Mouse (Mus musculus): ENCODE measurements around the gene Lin7a. TPM values are rescaled to one million over a fixed set of nuclear protein-coding genes. Genes with fewer than 3 reads are reported as not detected.
"Not testable (repeated sequence)": the region's sequence is repeated elsewhere in the genome, so short reads cannot be mapped to it uniquely, and the experiment has no call there.

The Lin7a gene
- polyA plus RNA-seq, 1 experiment from 2014 or later, result 25.9 TPM

DNA sequence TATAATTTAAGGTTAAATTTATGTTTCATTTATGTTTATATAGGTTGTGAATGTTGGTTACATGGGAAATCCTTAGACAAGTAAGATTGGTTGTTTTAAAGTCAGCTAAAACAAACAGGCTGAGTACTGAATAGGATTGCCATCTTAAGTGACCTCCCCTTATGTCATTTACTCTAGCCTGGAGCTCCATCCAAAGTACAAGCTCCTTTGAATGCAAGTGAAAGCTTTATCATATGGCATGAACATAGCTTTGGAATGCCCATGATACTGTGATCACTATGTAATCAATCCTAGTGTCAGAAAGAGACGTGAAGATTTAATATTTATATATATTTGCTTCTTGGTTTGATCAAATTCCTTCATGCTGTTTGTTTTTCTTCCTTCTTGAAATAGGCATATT lies 31.0 kb upstream of the Lin7a start:
- Histone ChIP-seq H3K27ac (ENCODE audit: low read depth, low read length) (no peak overlapping the region), H3K4me3 (ENCODE audit: low read depth, low read length) (no peak overlapping the region), H3K4me2 (replicated peaks; ENCODE audit: low read depth, low read length) (no peak overlapping the region), H3K27me3 (ENCODE audit: control insufficient read depth, insufficient read depth, low read length) (no peaks in the 10 kb centered on the region), H3K9ac (ENCODE audit: low read depth, low read length) (no peak overlapping the region), H3K9me3 (ENCODE audit: control insufficient read depth, low read length) (no peaks in the 10 kb centered on the region), H3K36me3 (ENCODE audit: control insufficient read depth, insufficient read depth, low read length) (no peaks in the 10 kb centered on the region), H3K4me1 (replicated peaks; ENCODE audit: control insufficient read depth, insufficient read depth, low read length) (no peaks in the 10 kb centered on the region)
- DNase-seq (ENCODE audit: low spot score) (no peak), ATAC-seq (ENCODE audit: low FRiP score) (no peak)
- 80% methylated on average over 1 of the region's 1 CpGs for WGBS

DNA sequence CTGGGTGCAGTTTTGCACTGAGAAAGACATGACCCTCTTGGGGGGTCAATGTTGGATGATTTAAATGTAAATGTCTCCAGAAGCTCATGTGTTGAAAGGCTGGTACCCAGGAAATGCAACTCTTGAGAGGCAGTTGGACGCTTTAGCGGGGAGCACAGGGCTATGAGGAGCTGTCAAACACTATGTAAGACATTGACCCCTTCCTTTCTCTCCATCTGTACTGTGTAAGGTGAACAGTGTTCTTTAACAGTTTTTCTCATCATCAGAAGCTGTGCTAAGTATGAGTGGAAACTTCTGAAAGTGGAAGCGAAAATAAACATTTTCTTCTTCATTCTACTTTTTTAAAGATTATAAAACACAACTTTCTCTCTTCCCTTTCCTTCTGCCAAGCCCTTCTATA lies 30.5 kb upstream of the Lin7a start:
- 88% methylated on average over 3 of the region's 3 CpGs for WGBS
- no peaks in the 10 kb centered on the region for H3K9me3 ChIP-seq (ENCODE audit: control insufficient read depth, low read length)
- ATAC-seq (ENCODE audit: low FRiP score), result no peak
- no peak overlapping the region for H3K9ac ChIP-seq (ENCODE audit: low read depth, low read length)
- DNase-seq (ENCODE audit: low spot score), result no peak
- H3K4me3 ChIP-seq (ENCODE audit: low read depth, low read length), result no peak overlapping the region
- H3K4me1 ChIP-seq (replicated peaks; ENCODE audit: control insufficient read depth, insufficient read depth, low read length), result no peaks in the 10 kb centered on the region
- no peaks in the 10 kb centered on the region for H3K36me3 ChIP-seq (ENCODE audit: control insufficient read depth, insufficient read depth, low read length)
- H3K4me2 ChIP-seq (replicated peaks; ENCODE audit: low read depth, low read length), result no peak overlapping the region
- H3K27ac ChIP-seq (ENCODE audit: low read depth, low read length), result no peak overlapping the region
- H3K27me3 ChIP-seq (ENCODE audit: control insufficient read depth, insufficient read depth, low read length), result no peaks in the 10 kb centered on the region

DNA sequence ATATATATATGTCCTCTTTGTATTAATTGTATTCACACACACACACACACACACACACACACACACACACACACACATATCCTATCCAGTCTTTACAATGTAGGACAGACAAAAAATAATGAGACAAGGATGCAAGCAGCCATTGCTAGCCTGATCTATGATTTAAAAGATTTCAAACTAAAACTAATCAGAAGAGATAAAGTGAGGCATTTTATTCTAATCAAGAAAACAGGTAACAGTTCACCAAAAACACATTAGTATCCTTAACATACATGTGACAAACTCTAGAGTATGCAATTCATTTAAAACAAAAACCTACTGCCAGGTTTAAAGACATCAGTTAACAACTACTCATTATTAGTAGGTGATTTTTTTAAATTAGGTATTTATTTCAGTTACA lies 30.1 kb upstream of the Lin7a start:
- no peak overlapping the region for H3K4me2 ChIP-seq (replicated peaks; ENCODE audit: low read depth, low read length)
- DNase-seq (ENCODE audit: low spot score) (no peak), ATAC-seq (ENCODE audit: low FRiP score) (no peak)
- no peak overlapping the region for H3K4me3 ChIP-seq (ENCODE audit: low read depth, low read length)
- H3K36me3 ChIP-seq (ENCODE audit: control insufficient read depth, insufficient read depth, low read length), result no peaks in the 10 kb centered on the region
- no peaks in the 10 kb centered on the region for H3K9me3 ChIP-seq (ENCODE audit: control insufficient read depth, low read length)
- H3K9ac ChIP-seq (ENCODE audit: low read depth, low read length), result no peak overlapping the region
- no peaks in the 10 kb centered on the region for H3K27me3 ChIP-seq (ENCODE audit: control insufficient read depth, insufficient read depth, low read length)
- no peak overlapping the region for H3K27ac ChIP-seq (ENCODE audit: low read depth, low read length)
- no peaks in the 10 kb centered on the region for H3K4me1 ChIP-seq (replicated peaks; ENCODE audit: control insufficient read depth, insufficient read depth, low read length)

DNA sequence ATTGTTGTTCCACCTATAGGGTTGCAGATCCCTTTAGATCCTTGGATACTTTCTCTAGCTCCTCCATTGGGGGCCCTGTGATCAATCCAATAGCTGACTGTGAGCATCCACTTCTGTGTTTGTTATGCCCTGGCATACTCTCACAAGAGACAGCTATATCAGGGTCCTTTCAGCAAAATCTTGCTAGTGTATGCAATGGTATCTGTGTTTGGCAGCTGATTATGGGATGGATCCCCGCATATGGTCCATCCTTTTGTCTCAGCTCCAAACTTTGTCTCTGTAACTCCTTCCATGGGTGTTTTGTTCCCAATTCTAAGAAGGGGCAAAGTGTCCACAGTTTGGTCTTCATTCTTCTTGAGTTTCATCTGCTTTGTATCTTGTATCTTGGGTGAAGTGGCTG lies 29.5 kb upstream of the Lin7a start:
- H3K4me1 ChIP-seq (replicated peaks; ENCODE audit: control insufficient read depth, insufficient read depth, low read length); H3K4me2 ChIP-seq (replicated peaks; ENCODE audit: low read depth, low read length); H3K9me3 ChIP-seq (ENCODE audit: control insufficient read depth, low read length); H3K27ac ChIP-seq (ENCODE audit: low read depth, low read length); DNase-seq (ENCODE audit: low spot score); H3K9ac ChIP-seq (ENCODE audit: low read depth, low read length); H3K36me3 ChIP-seq (ENCODE audit: control insufficient read depth, insufficient read depth, low read length); H3K27me3 ChIP-seq (ENCODE audit: control insufficient read depth, insufficient read depth, low read length); H3K4me3 ChIP-seq (ENCODE audit: low read depth, low read length); ATAC-seq (ENCODE audit: low FRiP score): not testable (repeated sequence)
- 81% methylated on average over 1 of the region's 1 CpGs for WGBS

DNA sequence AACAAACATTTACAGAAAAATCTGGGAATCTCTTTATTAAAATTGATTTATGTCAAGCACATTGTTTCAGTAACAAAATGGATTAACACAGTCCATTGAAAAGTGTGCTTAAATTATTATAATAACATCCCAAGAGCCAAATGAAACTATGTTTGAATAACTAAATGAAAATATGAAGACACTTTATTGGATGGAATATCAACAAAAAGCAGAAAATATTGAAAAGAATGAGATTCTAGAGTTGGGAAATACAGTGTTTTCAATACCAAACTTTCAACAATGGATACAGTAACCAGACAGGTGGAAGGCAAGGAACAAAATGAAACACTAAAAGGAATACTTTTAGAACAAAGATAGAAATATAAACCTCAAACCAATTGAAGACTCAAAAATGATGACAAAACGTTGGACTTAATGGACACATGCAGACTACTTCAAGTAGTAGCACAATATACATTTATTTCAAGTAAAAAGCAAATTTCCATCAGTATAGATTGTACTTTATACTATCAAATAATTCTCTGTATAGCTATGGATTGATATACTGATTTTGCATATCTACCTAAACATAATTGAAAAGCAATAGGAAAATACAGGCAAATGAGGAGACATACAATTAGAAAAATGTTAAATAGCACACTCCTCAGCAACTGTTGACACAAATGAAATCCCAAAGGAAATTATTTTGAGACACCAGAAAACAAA lies 28.6 kb upstream of the Lin7a start:
- Histone ChIP-seq H3K4me2 (replicated peaks; ENCODE audit: low read depth, low read length) (no peak overlapping the region), H3K27me3 (ENCODE audit: control insufficient read depth, insufficient read depth, low read length) (no peaks in the 10 kb centered on the region), H3K9ac (ENCODE audit: low read depth, low read length) (no peak overlapping the region), H3K4me3 (ENCODE audit: low read depth, low read length) (no peak overlapping the region), H3K4me1 (replicated peaks; ENCODE audit: control insufficient read depth, insufficient read depth, low read length) (no peaks in the 10 kb centered on the region), H3K36me3 (ENCODE audit: control insufficient read depth, insufficient read depth, low read length) (no peaks in the 10 kb centered on the region), H3K27ac (ENCODE audit: low read depth, low read length) (no peak overlapping the region), H3K9me3 (ENCODE audit: control insufficient read depth, low read length) (no peaks in the 10 kb centered on the region)
- DNase-seq (ENCODE audit: low spot score), result no peak
- no peak for ATAC-seq (ENCODE audit: low FRiP score)
- WGBS, result 89% methylated on average over 1 of the region's 1 CpGs

DNA sequence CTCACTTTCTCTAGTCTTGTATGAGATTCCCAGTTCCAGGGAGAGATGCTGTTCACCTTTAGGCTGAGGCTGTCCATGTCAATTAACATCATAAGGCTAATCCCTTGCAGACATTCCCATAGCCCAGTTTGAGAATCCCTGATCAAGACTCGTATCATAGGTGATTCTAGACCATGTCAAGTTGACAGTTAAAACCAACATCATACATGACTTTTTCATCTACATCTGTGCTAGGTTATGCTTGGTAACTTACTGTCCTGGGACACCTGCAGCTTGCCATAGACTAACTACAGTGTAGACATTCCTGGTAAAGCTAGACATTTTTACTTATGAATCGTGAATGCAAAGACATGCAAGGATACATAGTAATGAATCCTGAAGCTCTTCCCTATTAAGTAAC lies 27.3 kb upstream of the Lin7a start:
- H3K27me3 ChIP-seq (ENCODE audit: control insufficient read depth, insufficient read depth, low read length), result no peaks in the 10 kb centered on the region
- no peak overlapping the region for H3K4me3 ChIP-seq (ENCODE audit: low read depth, low read length)
- no peak for ATAC-seq (ENCODE audit: low FRiP score)
- WGBS, result 80% methylated on average over 2 of the region's 2 CpGs
- H3K9ac ChIP-seq (ENCODE audit: low read depth, low read length), result no peak overlapping the region
- H3K4me1 ChIP-seq (replicated peaks; ENCODE audit: control insufficient read depth, insufficient read depth, low read length), result no peaks in the 10 kb centered on the region
- no peaks in the 10 kb centered on the region for H3K36me3 ChIP-seq (ENCODE audit: control insufficient read depth, insufficient read depth, low read length)
- no peak for DNase-seq (ENCODE audit: low spot score)
- no peak overlapping the region for H3K4me2 ChIP-seq (replicated peaks; ENCODE audit: low read depth, low read length)
- H3K9me3 ChIP-seq (ENCODE audit: control insufficient read depth, low read length), result no peaks in the 10 kb centered on the region
- no peak overlapping the region for H3K27ac ChIP-seq (ENCODE audit: low read depth, low read length)

DNA sequence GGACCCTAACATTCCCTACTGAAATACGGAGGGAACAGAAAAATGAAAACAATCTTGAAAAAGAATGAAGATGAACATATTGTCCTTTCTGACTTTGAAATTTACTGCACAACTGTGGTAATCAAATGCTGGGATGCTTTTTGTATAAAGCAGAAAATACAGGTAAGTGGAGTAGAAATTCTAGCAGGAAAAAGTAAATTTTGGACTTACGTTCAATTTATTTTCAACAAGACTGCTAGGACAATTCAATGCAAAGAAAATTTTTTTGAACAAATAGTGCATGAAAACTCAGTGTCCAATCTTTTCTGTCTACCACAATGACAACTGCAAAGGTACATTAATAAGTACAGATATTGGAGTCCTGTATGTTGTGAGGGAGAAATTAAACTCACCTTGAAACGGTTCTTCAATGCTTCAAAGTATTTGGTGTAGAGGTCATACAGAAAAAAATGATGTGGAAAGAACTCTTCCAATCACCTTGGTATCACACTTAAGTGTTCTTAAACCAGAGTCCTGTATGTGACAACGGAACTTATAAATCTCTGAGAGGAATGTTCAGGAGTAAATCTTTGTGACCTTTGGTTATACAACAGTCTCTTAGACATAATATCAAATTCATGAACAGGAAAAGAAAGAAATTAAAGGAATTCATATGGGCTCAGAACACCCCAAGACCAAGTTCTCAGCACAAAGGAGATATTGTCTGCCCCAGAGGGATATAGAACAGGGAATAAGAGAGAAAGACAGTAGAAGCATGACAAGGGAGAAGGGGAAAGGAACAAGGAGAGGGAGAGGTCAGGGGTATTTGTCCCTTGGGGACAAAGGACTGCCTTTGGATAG lies 26.6 kb upstream of the Lin7a start:
- no peak for DNase-seq (ENCODE audit: low spot score)
- Histone ChIP-seq H3K36me3 (ENCODE audit: control insufficient read depth, insufficient read depth, low read length) (no peaks in the 10 kb centered on the region), H3K9me3 (ENCODE audit: control insufficient read depth, low read length) (no peaks in the 10 kb centered on the region), H3K27ac (ENCODE audit: low read depth, low read length) (no peak overlapping the region), H3K4me2 (replicated peaks; ENCODE audit: low read depth, low read length) (no peak overlapping the region), H3K9ac (ENCODE audit: low read depth, low read length) (no peak overlapping the region), H3K4me3 (ENCODE audit: low read depth, low read length) (no peak overlapping the region), H3K27me3 (ENCODE audit: control insufficient read depth, insufficient read depth, low read length) (no peaks in the 10 kb centered on the region), H3K4me1 (replicated peaks; ENCODE audit: control insufficient read depth, insufficient read depth, low read length) (no peaks in the 10 kb centered on the region)
- no peak for ATAC-seq (ENCODE audit: low FRiP score)
- WGBS, result 95% methylated on average over 4 of the region's 4 CpGs

DNA sequence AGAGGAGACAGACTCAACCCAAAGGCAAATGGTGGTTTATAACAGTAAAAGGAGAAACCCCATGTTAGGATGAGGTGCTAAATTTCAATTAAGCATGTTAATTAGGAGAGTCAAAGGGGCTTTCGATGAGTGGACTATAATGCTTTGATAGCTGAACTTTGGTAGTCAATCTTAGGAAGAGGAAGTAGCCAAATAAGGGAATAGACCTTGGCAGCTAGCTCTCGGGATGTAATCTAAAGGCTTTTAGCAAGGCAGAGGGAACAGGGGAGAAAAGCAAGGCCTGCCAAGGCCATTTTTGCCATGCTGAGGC lies 26.0 kb upstream of the Lin7a start:
- H3K36me3 ChIP-seq (ENCODE audit: control insufficient read depth, insufficient read depth, low read length), result no peaks in the 10 kb centered on the region
- no peak overlapping the region for H3K4me2 ChIP-seq (replicated peaks; ENCODE audit: low read depth, low read length)
- ATAC-seq (ENCODE audit: low FRiP score) (no peak), DNase-seq (ENCODE audit: low spot score) (no peak)
- H3K9me3 ChIP-seq (ENCODE audit: control insufficient read depth, low read length), result no peaks in the 10 kb centered on the region
- 81% methylated on average over 2 of the region's 2 CpGs for WGBS
- no peaks in the 10 kb centered on the region for H3K27me3 ChIP-seq (ENCODE audit: control insufficient read depth, insufficient read depth, low read length)
- no peak overlapping the region for H3K4me3 ChIP-seq (ENCODE audit: low read depth, low read length)
- no peak overlapping the region for H3K9ac ChIP-seq (ENCODE audit: low read depth, low read length)
- H3K4me1 ChIP-seq (replicated peaks; ENCODE audit: control insufficient read depth, insufficient read depth, low read length), result no peaks in the 10 kb centered on the region
- H3K27ac ChIP-seq (ENCODE audit: low read depth, low read length), result no peak overlapping the region

DNA sequence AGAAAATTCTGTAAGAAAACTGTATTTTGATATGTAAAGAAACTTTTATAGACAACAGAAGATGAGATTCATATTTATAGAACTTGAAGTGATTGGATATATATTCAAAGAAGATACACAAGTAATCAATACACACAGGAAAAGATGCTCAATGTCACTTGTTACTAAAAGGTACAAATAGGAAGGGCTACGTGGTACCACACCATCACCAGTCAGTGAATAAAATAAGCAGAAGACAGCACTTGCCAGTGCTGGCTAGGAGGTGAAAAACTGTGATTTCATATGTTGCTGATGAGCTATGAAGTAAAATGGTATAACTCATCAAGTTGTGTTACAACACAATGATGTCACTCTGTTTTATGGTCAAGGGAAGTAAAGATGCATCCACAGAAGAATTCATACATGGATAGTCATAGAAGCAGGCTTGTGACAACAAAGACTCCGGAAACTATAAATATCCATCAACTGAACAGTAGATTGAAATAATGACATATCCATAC lies 25.5 kb upstream of the Lin7a start:
- no peaks in the 10 kb centered on the region for H3K36me3 ChIP-seq (ENCODE audit: control insufficient read depth, insufficient read depth, low read length)
- H3K4me2 ChIP-seq (replicated peaks; ENCODE audit: low read depth, low read length), result no peak overlapping the region
- 89% methylated on average over 2 of the region's 2 CpGs for whole genome bisulfite sequencing
- no peak overlapping the region for H3K9ac ChIP-seq (ENCODE audit: low read depth, low read length)
- ATAC-seq (ENCODE audit: low FRiP score) (no peak), DNase-seq (ENCODE audit: low spot score) (no peak)
- no peak overlapping the region for H3K27ac ChIP-seq (ENCODE audit: low read depth, low read length)
- no peaks in the 10 kb centered on the region for H3K4me1 ChIP-seq (replicated peaks; ENCODE audit: control insufficient read depth, insufficient read depth, low read length)
- no peaks in the 10 kb centered on the region for H3K9me3 ChIP-seq (ENCODE audit: control insufficient read depth, low read length)
- H3K27me3 ChIP-seq (ENCODE audit: control insufficient read depth, insufficient read depth, low read length), result no peaks in the 10 kb centered on the region
- H3K4me3 ChIP-seq (ENCODE audit: low read depth, low read length), result no peak overlapping the region
